Mouse (Mus musculus): ENCODE results near the gene Atp6v1g2.
"Not testable (repeated sequence)": the region's sequence is repeated elsewhere in the genome, so short reads cannot be mapped to it uniquely, and the experiment has no call there.

Atp6v1g2 gene

DNA sequence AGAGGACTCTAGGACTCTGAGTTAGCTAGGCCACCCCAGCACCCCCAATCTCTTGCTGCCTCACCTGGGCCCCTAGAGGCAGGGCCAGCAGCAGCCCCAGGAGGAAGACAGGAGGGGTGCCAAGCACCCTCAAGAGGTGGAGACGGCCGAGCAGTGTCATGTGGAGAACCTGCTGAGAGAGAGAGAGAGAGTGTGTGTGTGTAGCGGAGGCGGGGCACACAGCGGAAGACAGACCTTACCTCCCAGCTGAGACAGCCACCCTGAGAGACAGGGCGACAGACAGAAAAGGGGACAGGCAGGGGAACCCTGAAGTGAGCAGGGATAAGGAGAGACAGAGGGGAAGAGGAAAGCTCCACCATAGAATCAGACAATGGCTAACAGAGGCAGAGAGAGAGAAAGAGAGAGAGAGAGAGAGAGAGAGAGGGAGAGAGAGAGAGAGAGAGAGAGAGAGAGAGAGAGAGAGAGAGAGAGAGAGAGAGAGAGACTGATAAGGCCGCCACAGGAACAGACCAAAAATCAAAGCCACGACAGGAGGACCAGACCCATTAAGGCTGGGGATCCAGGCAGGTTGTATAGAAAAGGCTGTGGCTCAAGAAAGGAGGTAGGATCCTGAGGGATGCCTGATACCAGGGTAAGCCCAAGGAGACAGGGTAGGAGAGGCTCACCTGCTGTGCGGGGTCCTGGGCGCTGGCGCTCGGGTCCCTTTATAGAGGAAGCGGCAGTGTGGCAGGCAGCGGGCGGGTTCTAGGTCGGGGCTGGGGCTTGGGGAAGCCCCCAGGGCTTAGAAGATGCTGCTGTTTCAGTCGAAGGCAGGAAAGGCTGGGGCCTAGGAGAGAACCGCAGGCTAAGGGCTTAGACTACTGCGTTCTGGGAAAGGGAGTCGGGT lies 28.7 kb upstream of the Atp6v1g2 start, which contains the start of gene Lta:
Lta (minus strand) TSS at position 858 of the 886 bp plus-strand sequence.
- DNase-seq (ENCODE audit: low spot score): no peak

DNA sequence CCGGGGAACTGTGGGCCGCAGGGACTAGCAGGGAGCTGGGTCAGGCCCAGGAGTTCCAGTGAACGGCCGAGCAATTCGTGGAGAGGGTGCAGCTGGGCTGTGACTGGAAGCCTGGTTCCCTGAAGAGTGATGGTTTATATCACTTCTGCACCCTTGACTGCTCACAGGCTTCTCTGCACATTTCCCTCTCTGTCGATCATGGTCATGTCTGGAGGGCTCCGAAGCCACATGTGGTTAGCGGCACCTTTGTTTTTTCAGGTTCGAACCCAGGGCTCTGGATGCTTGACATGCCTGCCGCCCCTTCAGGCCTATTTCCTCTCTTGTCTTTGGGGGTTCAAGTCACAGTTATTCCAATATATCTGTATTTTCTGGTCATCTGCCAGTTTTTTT lies 28.1 kb upstream of the Atp6v1g2 start:
- DNase-seq (ENCODE audit: low spot score): no peak

DNA sequence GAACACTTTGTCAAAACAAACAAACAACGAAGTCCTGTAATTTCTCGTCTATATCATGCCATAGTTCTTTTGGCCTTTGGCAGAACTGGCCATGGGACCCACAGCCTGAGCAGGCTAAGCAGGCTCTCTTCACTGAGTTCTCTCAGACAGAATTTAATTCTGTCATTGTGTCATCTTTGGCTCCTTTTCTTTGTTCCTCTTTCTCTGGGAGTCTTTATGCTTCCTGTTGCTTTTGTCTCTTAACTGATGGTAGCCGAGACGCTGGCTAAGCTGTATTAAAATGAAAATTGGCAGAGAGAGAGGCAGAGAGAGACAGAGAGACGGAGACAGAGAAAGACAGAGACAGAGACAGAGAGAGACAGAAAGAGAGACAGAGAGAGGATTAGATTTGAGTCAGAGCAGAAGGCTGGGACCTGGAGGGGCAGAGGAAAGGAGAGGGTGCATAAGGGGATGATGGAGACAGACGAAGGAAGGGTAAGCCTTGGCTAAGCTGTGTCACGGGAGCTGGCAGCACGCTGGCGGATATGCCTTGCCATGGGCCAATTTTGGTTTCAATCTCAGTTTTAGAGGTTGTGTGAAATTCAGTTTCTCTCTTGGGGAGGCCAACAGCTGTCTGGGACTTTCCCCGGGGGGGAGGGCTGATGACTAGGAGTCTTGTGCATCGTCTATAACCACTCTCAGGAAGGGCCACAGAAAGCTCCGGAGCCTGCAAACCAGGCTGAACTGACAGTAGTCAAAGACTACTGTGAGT lies 23.5 kb upstream of the Atp6v1g2 start:
- no peak for DNase-seq (ENCODE audit: low spot score)

- no peak for DNase-seq (ENCODE audit: low spot score)
These were observed 22.9 kb upstream of the Atp6v1g2 start for GRCm38 (mm10) chr17:35210593-35210992.

- no peak for DNase-seq (ENCODE audit: low spot score)
These were observed 20.4 kb upstream of the Atp6v1g2 start for GRCm38 (mm10) chr17:35213071-35213470.

- DNase-seq (ENCODE audit: low spot score): no peak
These were observed 14.8 kb upstream of the Atp6v1g2 start for GRCm38 (mm10) chr17:35218516-35219193.

DNA sequence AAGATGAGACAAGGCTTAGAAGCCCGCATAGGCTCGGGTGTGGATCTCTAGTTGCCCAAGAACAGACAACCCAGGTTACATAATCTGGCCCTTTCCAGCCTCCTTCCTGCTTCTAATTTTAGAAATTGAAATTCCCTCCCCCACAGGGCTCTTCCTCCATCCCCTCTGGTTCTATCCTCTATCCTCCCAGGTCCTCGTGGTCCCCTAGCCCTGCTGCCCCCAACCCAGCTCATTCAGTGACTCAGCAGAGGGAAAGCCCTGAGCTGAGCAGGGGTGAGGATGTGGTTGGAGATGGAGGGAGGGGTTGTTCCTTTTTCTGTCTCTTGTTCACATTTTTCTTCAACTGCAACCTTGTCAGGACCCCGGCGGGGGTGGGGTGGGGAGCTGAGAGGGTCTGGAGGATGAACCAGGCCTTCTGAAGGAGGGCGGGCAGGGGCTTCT lies 13.8 kb upstream of the Atp6v1g2 start:
- DNase-seq (ENCODE audit: low spot score): no peak

DNA sequence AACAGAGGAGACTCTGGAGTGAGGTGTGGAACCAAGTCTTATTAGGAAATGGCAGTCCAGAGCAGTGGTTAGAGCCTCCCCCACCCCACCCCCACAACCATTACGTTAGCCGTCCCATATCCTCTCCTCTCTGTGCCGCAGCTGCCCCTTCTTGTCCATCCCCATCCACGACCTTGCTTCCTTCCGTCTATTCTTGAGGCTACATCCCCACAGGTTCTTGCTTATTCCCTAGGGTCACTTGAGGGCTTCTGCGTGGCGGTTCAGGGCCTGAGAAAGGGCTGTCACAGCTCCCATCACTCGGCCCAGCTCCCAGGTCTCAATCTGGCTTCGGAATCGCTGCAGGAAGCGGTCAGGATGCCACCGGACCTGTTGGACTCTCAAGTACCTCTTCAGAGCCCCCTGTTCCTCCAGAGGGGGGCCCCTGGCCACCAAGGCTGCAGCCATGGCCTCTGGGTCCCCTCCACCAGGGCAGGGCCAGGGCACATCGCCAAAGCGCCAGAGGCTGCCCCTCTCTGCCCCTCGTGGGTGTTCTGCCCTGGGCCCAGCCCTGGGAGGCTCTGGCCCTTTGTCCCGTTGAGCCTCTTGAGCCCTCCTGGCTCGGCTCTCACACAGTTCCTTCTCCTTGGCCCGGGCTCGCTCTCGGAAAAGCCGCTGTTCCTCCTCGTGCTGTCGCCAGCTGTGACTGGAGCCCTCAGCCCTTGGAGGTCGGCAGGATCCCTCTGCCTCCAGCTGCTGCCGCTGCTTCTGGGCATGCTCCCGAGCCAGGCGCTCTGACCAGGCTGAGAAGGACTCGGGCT lies 13.1 kb upstream of the Atp6v1g2 start, which contains the start of gene Gm16181:
Gm16181 (plus strand) TSS at position 679 of the 797 bp plus-strand sequence.
- DNase-seq (ENCODE audit: low spot score): no peak

DNA sequence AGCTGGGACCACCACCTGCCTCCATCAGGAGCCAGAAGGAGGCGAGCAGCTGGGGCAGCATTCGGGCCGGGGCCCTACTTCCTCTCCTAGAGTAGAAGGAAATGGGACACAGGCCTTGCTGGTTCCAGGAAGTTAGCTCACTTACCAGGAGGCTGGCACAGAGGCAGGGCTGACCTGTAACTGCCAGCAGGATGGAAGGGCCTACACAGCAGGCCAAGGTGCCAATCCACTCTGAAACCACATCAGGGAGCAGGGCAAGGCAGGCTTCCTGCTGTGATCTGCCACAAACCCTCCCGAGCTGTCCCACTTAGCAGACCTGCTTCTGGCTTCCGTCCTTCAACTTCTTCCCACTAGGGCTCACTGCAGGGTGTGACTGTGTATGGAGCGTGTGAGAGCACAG lies 11.2 kb upstream of the Atp6v1g2 start:
- DNase-seq (ENCODE audit: low spot score): no peak

DNA sequence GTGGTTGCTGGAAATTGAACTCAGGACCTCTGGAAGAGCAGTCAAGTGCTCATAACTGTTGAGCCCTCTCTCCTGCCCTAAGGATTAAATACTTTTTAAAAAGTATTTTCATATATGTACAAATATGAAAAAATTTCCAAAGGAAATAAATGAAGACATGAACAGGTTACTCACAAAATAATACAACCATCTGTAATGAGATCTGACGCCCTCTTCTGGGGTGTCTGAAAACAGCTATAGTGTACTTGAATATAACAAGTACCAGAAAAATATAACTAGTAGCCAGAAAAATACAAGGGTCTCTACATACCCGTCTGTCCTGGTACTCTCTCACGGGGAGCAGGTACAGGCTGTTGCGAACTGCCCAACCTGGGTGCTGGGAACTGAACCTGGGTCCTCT lies 8.8 kb upstream of the Atp6v1g2 start:
- DNase-seq (ENCODE audit: low spot score): no peak

DNA sequence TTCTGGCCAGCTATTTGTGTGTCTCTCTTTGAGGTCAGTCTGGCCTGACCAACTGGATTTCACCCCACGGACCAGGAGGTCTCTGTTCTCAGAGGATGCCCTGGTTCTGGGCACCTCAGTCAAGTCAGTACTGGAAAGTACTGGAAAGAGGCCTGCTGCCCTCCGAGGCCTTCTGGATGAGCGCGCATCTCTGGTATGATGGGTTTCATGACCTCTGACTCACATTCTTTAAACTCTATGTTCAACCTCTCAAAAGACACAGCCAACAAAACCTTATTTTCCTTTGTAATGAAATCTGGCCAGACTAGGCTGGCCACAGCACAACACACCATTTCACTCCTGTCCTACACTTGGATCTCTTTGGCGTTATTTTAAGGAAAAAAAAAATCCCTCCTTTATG lies 8.0 kb upstream of the Atp6v1g2 start:
- DNase-seq (ENCODE audit: low spot score): no peak

GRCm38 (mm10) chr17:35226561-35227046 lies 6.9 kb upstream of the Atp6v1g2 start:
- no peak for DNase-seq (ENCODE audit: low spot score)

DNA sequence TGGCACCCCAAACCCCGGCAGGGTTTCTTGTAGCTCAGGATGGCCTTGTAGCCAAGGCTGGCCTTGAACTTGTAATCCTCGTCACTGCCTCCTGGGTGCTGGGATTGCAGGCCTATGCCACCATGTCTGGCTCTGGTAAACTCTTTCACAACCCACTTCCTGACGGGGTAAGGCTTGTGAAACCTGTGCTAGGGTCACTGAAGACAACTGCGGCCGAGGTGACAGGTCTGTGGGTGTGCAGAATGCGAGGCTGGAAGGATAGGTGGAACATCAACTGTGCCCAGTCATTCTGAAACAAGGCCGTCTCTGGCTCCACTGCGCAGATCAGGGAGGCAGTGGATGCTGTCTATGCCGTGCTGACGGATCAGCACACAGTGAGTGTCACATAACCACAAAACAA lies 2.4 kb upstream of the Atp6v1g2 start:
- no peak for DNase-seq (ENCODE audit: low spot score)

GRCm38 (mm10) chr17:35232043-35232442 lies 1.4 kb upstream of the Atp6v1g2 start:
- DNase-seq (ENCODE audit: low spot score): peak; percentile 60

- DNase-seq (ENCODE audit: low spot score): no peak
These were observed 801 bp upstream of the Atp6v1g2 start for GRCm38 (mm10) chr17:35232659-35233058.

- DNase-seq (ENCODE audit: low spot score): not testable (repeated sequence)
These were observed 630 bp downstream of the Atp6v1g2 start for GRCm38 (mm10) chr17:35234090-35234489.

GRCm38 (mm10) chr17:35234903-35235302 lies 1.4 kb downstream of the Atp6v1g2 start:
- DNase-seq (ENCODE audit: low spot score): peak; percentile 57

- DNase-seq (ENCODE audit: low spot score): peak; percentile 93
These were observed 2.3 kb downstream of the Atp6v1g2 start, which contains the start of gene Nfkbil1 for GRCm38 (mm10) chr17:35235614-35236389. Gene Nfkbil1, minus strand, starts transcription at chr17:35235792.

GRCm38 (mm10) chr17:35236390-35236746 lies 2.9 kb downstream of the Atp6v1g2 start:
- peak; percentile 91 for DNase-seq (ENCODE audit: low spot score)

- DNase-seq (ENCODE audit: low spot score): no peak
These were observed 3.5 kb downstream of the Atp6v1g2 start for GRCm38 (mm10) chr17:35236996-35237395.

GRCm38 (mm10) chr17:35237504-35237903 lies 4.0 kb downstream of the Atp6v1g2 start:
- no peak for DNase-seq (ENCODE audit: low spot score)

Measured in yolk sac, embryonic 10.5 days (tissue).